Mouse (Mus musculus) forebrain, postnatal 0 days (tissue): ENCODE measurements around the gene Plg. TPM values are rescaled to one million over a fixed set of nuclear protein-coding genes. Genes with fewer than 3 reads are reported as not detected.

Experiments used
- ATAC-seq: fragments of 200-750 bp; cut with Nextera tagmentation; 2 replicates; pipeline ENCODE4 v1.8.0; 2017; ENCODE audit warnings: mild to moderate bottlenecking, moderate library complexity
- DNase-seq: peaks from one replicate; pipeline ENCODE4 v3.0.0-alpha.2; 2015
- H3K27ac ChIP-seq: fragments of 300-500 bp; sonication (generic); 2 replicates; pipeline ENCODE4 v1.5.1; 2014; ENCODE audit warnings: low read depth, mild to moderate bottlenecking, antibody characterized with exemption, low read length, moderate library complexity, mixed read lengths
- H3K27me3 ChIP-seq: fragments of 300-500 bp; sonication (generic); 2 replicates; pipeline ENCODE4 v1.6.1; 2014; ENCODE audit warnings: mild to moderate bottlenecking, low read length, mixed read lengths; ENCODE audit not compliant: insufficient read depth
- H3K36me3 ChIP-seq: fragments of 300-500 bp; sonication (generic); 2 replicates; pipeline ENCODE4 v1.6.1; 2014; ENCODE audit warnings: mild to moderate bottlenecking, moderate library complexity; ENCODE audit not compliant: insufficient read depth
- H3K4me1 ChIP-seq: fragments of 300-500 bp; sonication (generic); 2 replicates; pipeline ENCODE4 v1.6.1; 2014; ENCODE audit warnings: antibody characterized with exemption; ENCODE audit not compliant: insufficient read depth
- H3K4me2 ChIP-seq: fragments of 300-500 bp; sonication (generic); 2 replicates; pipeline ENCODE4 v1.6.1; 2014; ENCODE audit warnings: low read depth, mild to moderate bottlenecking, moderate library complexity
- H3K4me3 ChIP-seq: fragments of 300-500 bp; sonication (generic); 2 replicates; pipeline ENCODE4 v1.5.1; 2014; ENCODE audit warnings: low read depth, low read length, mixed read lengths
- H3K9ac ChIP-seq: fragments of 300-500 bp; sonication (generic); 2 replicates; pipeline ENCODE4 v1.6.1; 2014; ENCODE audit warnings: mild to moderate bottlenecking
- H3K9me3 ChIP-seq: fragments of 300-500 bp; sonication (generic); 2 replicates; pipeline ENCODE4 v1.6.1; 2016; ENCODE audit warnings: low read length
- CTCF ChIP-seq: sonication (generic); IDR thresholded peaks from 2 replicates; pipeline ENCODE4 v1.5.1; 2016; ENCODE audit warnings: antibody characterized with exemption, control low read depth, low read depth
- WGBS: fragments of 180-500 bp; shearing (Covaris S2); extraction: QIAGEN DNeasy Blood & Tissue Kit; methylation state at CpG from one replicate; pipeline ENCODE4 v1.1.7; 2014; 5-methylcytosine and 5-hydroxymethylcytosine counted together
- polyA plus RNA-seq: library from polyadenylated mRNA; unstranded; fragments of >200 nt; fragmentation: Nextera tagmentation; extraction: Ambion mirVana; gene quantifications from 2 replicates; pipeline ENCODE4 v1.2.1, GENCODE M21; 2015
- total RNA-seq: library from RNA; depleted of rRNA; stranded (reverse); fragments of >200 nt; gene quantifications from 2 replicates; pipeline ENCODE4 v1.2.3, GENCODE M21; 2014; rRNA removed

The Plg gene
- total RNA-seq (not detected in 2 replicates), polyA plus RNA-seq (0.19 TPM in 1 of 2 replicates, not detected in the other)

DNA sequence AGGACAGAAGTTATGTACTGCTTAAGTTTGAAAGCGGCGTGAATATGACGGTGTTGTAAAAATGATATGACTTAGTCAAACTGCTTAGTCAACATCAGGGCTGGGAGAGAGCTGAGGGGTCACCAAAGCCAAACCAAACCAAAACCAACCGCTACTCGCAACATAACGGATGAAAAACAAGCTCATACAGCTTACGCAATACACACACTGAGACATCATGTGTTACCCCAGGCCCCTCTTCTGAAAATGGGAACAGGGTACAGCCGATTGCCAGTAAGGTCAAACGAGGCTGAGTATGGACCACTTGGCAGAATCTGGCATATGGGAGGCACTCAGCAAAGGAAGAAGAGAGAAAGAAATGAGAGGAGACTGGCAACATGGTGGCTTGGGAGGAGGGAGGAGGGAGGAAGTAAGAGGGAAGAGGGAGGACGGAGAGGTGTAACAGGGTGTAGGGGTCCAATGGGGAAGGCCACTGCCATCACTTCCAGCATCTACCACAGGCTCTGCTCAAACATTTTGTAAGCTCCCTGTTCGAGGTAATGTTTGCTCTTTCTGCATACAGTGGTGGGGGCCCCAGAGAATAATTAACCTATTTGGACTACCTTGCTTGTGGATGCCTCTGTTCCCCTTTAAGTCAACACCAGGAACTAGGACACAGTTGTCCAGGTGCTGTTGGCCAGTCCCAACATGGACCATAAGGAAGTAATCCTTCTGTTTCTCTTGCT is at the start of gene Plg:
TSS of gene Plg (plus strand) at position 628 of the 725 bp plus-strand sequence.
- no peak for TF ChIP-seq CTCF
- no peak for ATAC-seq
- WGBS, result 92% methylated on average over 11 of the region's 11 CpGs

DNA sequence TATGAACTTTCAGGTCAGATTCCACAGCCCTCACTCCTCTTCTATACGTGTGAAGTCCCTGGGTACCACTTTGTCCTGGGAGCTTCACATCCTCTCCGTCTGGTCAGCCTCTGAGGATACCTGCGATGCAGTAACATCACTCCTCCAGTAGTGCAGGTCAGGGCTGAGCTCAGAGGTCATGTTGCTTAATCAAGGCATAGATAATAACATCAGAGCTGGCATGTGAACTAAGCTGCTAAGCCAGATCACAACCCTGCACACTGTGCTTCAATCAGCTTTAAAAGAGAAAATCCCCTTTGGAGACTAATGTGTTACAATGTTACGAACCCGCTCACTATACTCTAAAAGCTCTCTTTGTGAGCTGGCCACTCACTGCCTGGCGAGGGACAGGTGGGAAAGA is 43.3 kb upstream of the Plg start:
- DNase-seq (no peak), ATAC-seq (no peak)
- H3K27ac ChIP-seq, result no peak overlapping the region
- H3K4me1 ChIP-seq, result no peaks in the 10 kb centered on the region
- H3K9me3 ChIP-seq, result no peaks in the 10 kb centered on the region
- H3K27me3 ChIP-seq, result no peaks in the 10 kb centered on the region
- no peak for TF ChIP-seq CTCF
- H3K4me3 ChIP-seq, result no peak overlapping the region
- 57% methylated on average over 6 of the region's 6 CpGs for WGBS
- no peak overlapping the region for H3K9ac ChIP-seq
- H3K4me2 ChIP-seq, result no peak overlapping the region
- no peaks in the 10 kb centered on the region for H3K36me3 ChIP-seq

More for the DNA sequence above, at the start of gene Plg:
- no peak within 1 kb of the TSS for H3K4me3 ChIP-seq
- no peak within 1 kb of the TSS for H3K27ac ChIP-seq
- H3K36me3 ChIP-seq, result no peaks in the 10 kb centered on the region
- no peak for DNase-seq
- H3K4me1 ChIP-seq, result no peaks in the 10 kb centered on the region
- no peak within 1 kb of the TSS for H3K9ac ChIP-seq
- no peak within 1 kb of the TSS for H3K4me2 ChIP-seq
- no peaks in the 10 kb centered on the region for H3K27me3 ChIP-seq
- no peaks in the 10 kb centered on the region for H3K9me3 ChIP-seq

DNA sequence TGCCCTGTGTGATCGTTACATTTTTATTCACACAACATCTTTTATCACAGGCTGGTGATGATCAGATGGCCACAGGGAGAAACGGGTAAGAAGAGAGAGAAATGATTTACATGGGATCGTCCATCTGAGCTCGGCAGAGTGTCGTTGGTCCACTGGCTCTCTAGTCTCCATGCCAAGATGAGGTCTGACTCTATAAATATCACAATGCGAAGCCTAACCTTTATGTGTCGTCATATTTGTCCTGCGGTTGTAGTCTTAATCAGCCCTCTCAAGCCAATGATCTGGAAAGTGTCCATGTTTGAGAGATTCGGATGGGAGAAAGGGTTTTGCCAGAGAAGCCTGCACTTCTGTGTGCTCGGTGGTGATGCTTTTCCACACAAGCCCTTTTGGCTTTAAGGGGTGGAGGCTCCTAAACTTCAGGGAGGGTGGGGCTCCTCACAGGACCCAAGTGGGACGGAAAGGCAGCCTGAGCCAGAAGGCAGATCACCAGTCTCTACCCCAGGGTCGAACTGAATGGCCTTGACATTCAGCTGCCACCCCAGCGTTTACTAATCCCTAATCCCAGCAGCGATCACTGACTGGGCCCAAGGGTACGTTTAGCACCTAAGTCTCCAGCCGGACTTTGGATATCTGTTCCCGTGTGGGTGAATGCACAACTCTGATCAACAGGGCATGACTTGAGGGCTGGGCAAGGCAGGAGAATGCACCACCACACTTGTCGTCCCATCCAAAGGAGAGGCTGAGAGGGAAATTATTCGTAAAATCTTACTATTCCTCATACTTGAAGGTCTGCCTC is 42.1 kb upstream of the Plg start:
- TF ChIP-seq CTCF, result no peak
- H3K36me3 ChIP-seq, result no peaks in the 10 kb centered on the region
- H3K4me3 ChIP-seq, result no peak overlapping the region
- ATAC-seq, result no peak
- H3K4me2 ChIP-seq, result no peak overlapping the region
- no peak for DNase-seq
- H3K9me3 ChIP-seq, result no peaks in the 10 kb centered on the region
- 83% methylated on average over 19 of the region's 19 CpGs for whole genome bisulfite sequencing
- no peaks in the 10 kb centered on the region for H3K4me1 ChIP-seq
- no peak overlapping the region for H3K27ac ChIP-seq
- no peak overlapping the region for H3K9ac ChIP-seq
- no peaks in the 10 kb centered on the region for H3K27me3 ChIP-seq

DNA sequence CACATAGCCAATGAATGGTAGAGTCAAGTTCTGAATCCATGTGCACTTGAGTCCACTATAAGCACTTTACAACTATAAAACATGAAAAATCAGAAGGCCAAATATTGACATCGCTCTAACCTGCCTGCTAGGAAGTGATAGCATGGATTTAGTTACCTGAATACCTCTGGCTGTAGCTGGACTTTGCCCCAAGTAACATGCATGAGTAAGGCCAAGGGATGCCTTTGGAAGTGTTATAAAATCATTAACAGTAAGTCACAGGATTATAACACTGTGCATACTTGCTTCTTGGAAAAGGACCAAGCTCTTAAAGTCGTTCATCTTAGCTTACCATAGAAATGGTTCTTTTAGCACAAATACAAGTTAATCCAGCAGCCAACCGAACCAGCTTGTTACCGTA is 41.3 kb upstream of the Plg start:
- no peak overlapping the region for H3K4me3 ChIP-seq
- H3K36me3 ChIP-seq, result no peaks in the 10 kb centered on the region
- H3K27me3 ChIP-seq, result no peaks in the 10 kb centered on the region
- DNase-seq (no peak), ATAC-seq (no peak)
- H3K9ac ChIP-seq, result no peak overlapping the region
- no peak overlapping the region for H3K4me2 ChIP-seq
- H3K27ac ChIP-seq, result no peak overlapping the region
- no peaks in the 10 kb centered on the region for H3K4me1 ChIP-seq
- WGBS, result 68% methylated on average over 4 of the region's 4 CpGs
- H3K9me3 ChIP-seq, result no peaks in the 10 kb centered on the region
- no peak for TF ChIP-seq CTCF

DNA sequence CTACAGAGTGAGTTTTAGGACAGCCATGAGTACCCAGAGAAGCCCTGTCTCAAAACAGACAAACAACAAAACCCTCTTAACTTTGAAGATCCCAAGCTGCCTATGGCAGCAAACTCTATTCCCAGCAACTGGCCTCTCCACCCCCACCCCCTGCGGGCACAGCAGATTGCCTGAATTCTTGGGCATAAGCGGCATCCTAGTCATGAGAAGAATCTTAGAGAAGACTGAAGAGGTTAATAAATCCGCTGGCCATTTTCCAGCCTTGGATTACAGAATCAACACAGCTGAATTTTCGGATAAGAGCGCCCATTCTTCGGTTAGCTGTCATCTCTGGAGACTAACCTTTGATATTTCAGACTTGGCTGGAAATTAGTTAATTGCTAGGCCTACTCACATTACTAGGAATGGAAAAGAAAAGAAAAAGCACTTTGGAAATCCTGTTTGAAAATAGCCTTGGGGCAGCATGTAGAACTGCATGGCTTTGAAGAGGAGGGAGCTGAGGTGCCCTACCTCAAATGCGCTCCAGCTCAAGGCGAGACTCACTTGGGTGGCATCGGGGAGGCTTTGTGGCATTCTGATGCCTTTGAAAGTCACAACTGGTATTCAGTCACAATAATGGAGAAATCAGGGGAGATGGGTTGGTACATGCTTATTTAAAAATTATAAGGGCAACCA is 34.6 kb upstream of the Plg start:
- DNase-seq, result no peak
- 74% methylated on average over 9 of the region's 9 CpGs for WGBS
- Histone ChIP-seq H3K9me3 (no peaks in the 10 kb centered on the region), H3K4me3 (no peak overlapping the region), H3K27me3 (no peaks in the 10 kb centered on the region), H3K4me2 (no peak overlapping the region), H3K9ac (no peak overlapping the region), H3K4me1 (no peaks in the 10 kb centered on the region), H3K27ac (no peak overlapping the region), H3K36me3 (no peaks in the 10 kb centered on the region)
- TF ChIP-seq CTCF, result no peak
- ATAC-seq, result no peak

DNA sequence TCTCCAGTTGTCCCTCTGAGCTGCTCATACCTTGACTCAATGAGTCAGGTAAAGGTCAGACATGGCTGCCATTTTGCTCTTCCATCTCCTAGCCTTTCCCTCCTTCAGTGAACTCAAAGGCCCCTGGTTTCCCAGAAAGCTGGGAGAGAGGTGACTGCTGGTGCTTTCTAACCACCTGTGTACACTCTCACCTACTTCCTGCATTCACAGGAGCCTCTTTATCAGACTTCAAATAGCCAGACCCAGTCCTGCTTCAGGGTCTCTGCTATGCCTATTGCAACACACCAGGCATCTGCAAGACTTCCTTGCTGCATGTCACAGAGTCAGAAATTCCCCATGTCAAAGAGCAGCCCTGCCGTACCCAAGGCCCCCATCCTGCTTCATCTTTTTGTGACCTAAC is 30.9 kb upstream of the Plg start:
- no peak for ATAC-seq
- 92% methylated on average over 1 of the region's 1 CpGs for WGBS
- TF ChIP-seq CTCF, result no peak

More for the DNA sequence above, 30.9 kb upstream of the Plg start:
- H3K4me2 ChIP-seq, result no peak overlapping the region
- no peaks in the 10 kb centered on the region for H3K36me3 ChIP-seq
- DNase-seq, result no peak
- no peak overlapping the region for H3K9ac ChIP-seq
- no peaks in the 10 kb centered on the region for H3K27me3 ChIP-seq
- no peaks in the 10 kb centered on the region for H3K9me3 ChIP-seq
- H3K4me3 ChIP-seq, result no peak overlapping the region
- no peak overlapping the region for H3K27ac ChIP-seq
- H3K4me1 ChIP-seq, result no peaks in the 10 kb centered on the region
